Mouse (Mus musculus) ovary, postnatal 10 days (tissue): ENCODE data around the gene Ackr1.
A peak's percentile ranks its signal among the peaks of the same experiment; 100 is the strongest.
"Not testable (repeated sequence)": the region's sequence is repeated elsewhere in the genome, so short reads cannot be mapped to it uniquely, and the experiment has no call there.

Experiments
- DNase-seq: peaks from one replicate; pipeline ENCODE4 v3.0.0; 2022; ENCODE audit warnings: low spot score

Gene Ackr1

GRCm38 (mm10) chr1:173349192-173349591 is 15.6 kb upstream of the Ackr1 start:
- no peak for DNase-seq

GRCm38 (mm10) chr1:173348527-173348926 is 15.0 kb upstream of the Ackr1 start:
- no peak for DNase-seq

DNA sequence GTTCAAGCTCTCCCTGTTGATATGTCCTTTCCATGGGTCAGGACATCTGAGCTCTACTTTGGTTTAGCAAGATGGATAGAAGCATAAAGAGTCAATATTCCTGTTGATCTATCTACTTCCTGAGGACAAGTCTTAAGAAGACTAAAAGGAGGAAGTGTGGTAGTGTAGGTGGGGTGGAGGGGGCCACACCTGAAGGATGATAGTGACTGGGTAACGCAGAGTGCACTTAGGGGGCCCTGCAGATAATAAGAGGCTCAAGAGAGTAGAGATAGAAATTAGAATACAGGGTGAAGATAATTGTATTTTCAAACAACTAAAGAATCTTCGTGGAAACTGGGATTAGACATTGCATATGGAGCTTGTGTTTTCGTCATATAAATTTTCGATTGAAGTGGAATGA is 11.6 kb upstream of the Ackr1 start:
- no peak for DNase-seq

GRCm38 (mm10) chr1:173343934-173344333 is 10.4 kb upstream of the Ackr1 start:
- DNase-seq: no peak

- no peak for DNase-seq
Observed at GRCm38 (mm10) chr1:173342425-173342824, 8.9 kb upstream of the Ackr1 start.

DNA sequence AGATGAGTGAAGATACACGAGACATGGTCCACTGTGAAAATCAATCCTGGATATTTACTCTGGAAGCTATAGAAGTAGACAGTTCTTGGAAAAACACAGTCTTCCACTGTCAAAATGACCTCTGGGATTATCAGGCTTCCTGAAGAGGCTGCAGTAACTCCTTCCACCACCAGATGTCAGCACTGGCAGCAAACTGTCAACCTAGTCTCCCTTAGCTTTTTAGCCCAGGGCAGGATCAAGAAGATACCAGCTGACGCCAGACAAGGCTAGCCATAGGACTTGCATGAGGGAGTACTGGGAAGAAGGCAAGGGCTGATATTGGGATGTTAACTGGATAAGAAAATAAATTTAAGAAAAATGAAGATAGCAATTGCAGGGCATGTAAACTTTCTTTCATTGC is 6.0 kb upstream of the Ackr1 start:
- peak; percentile 9 for DNase-seq

DNA sequence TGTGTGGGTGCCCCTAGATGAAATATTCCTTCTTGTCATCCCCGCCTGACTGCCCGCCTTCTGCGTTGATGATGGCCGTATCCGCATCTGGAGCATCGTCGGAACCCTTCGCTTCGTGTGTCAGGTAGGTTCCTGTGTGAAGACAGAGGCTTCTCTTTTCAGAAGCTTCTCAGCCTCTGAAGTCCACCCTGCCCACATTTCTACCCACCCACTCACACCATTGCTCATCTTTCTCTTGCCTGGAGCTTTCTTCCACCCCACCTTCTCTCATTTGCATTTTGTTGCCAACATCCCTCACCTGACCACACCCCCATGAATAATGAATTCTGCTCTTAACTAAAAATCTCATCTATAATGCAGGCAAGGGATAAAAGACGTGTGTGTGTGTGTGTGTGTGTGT is 3.5 kb upstream of the Ackr1 start:
- no peak for DNase-seq

DNA sequence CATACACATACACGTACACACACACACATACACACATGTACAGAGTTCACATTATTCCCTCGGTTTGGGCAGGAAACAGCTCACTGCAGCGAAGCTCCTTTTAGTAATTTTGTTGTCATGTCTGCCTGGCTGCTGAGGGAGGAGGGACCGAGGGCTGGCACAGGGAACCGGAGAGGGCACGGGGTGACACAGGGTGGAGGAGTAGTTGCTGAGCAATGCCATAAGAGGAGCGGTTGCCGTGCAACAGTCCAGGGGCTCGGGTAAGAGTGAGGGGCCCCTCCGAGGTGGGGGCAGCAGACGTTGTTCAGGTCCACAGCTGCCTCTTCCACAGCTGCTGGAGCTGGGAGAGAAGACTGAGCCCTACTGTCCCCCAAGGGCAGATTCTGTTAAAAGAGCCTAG is 2.4 kb upstream of the Ackr1 start:
- no peak for DNase-seq

- no peak for DNase-seq
Observed at GRCm38 (mm10) chr1:173332418-173332817, 1.1 kb downstream of the Ackr1 start.

DNA sequence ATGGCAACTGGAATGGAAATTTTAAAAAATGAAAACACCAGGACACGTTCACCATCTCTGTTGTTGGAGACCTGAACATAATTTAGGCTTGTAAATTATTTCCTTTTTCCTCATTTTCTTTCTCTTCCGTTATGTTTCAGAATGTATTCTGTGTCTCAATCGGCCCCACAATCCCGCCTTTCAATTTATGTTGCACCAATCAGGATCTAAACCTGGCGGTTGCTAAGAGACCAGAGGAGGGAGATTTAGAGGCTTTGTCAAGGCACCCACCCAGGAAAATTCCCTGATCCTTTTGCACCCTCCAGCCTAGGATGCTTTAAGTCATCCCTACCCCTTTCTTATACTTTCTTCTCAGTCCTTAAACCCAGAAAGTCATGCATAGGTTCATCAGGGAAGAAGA is 3.8 kb downstream of the Ackr1 start:
- DNase-seq: no peak

DNA sequence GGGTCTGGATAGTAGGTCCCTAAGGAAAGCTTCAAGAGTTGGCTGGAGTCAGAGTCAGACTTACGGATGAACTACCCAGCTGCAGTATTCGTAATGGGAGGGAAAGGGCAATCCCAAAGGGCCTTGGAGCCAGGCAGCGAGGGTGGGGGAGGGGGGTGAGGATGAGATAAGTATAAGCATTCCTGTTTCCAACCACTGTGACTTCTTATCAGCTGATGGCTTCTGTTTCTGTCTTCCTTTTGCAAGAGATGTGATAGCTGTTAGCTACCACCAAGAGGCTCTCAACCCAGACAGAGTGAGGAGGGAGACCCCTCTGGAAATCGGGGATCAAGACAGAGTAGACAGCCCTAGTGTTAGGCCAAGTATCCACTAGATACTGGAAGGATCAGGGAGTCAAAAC is 4.4 kb downstream of the Ackr1 start:
- DNase-seq: no peak

DNA sequence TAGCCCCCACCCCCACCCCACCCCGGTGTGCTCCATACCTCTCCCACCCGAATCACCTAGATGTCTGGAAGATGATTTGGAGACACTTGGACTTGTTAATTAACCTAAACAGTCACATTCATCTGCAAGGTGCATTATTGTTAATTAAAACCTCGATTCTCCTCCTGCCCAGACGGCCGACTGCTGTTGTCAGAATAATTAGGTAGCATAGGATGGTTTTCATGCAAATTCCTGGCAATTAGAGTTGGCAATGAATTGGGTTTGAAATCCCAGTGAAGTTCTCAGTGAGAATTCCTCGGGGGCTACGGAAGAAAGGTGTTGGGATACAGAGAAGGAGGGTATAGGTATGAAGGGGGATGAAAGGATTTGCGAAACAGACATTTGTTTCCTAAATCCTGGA is 5.1 kb downstream of the Ackr1 start:
- DNase-seq: no peak

DNA sequence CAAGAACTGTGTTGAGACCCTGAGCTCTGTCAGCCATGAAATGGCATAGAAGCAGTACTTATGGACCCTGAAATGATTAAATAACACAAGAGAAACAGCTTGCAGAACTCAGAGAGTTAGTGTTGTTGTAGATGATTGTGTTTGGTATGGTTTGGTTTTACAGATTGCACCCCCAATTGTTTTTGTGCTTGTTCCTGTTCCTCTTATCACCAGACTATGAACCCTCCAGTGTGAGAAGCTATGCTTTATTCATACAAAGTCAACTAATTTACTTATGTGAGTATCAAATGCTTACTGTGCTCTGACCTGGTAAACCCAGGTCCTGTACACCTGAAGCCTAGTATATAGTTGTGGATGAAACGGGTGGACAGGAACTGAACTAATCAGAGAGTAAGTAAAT is 7.0 kb downstream of the Ackr1 start:
- DNase-seq: no peak

- no peak for DNase-seq
Observed at GRCm38 (mm10) chr1:173325395-173325794, 8.2 kb downstream of the Ackr1 start.

GRCm38 (mm10) chr1:173324961-173325360 is 8.6 kb downstream of the Ackr1 start:
- DNase-seq: no peak

DNA sequence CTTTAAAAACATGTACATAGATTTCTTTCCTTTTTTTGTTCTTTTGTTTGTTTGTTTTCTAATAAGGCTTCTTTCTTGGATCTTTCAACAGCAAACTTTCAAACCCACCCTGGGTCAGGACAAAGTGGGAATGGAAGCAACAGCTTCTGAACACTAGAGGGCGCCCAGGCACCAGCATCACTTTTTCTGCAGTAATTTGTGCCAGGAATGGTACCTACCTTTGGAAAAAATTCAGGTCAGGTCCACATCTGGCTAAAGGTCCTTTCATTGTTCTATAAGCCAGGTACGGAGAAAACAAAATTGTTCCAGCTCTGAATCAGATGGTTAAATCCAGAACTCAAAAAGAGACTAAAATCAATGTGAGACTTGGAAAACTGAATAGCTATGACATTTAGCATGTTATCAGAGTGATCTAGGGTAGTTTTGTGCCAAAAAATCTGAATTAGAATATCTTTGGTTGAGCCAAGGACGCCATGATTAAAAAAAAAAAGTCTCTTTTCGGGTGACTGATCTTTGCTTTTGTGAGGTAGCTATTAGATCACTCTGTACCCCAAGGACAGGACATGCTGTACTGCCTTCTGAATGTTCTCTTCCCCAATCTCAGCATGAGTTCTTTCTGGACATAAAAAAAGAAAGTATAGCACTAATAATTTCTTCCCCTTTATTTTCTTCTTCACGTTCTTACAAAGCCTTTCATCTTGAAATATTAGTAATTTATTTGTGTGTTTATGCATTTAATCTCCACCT is 9.5 kb downstream of the Ackr1 start:
- DNase-seq: no peak

DNA sequence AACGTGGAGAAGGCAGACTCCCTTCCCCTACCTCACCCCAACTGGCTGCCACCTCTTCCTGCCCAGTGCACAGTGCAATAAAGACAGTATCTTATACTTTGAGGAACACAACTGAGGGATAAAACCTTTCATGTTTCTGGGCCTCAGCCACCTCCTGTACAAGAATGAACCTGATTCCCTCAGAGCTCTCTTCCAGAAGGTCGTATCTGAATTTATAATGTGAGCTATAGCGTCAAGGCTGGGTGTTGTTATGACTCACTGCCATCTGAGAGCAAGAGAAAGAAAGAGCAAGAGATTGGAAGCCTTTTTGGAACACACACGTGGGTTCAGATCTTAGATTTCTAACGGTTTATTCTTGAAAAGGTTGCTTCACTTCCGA is 11.3 kb downstream of the Ackr1 start:
- DNase-seq: no peak

DNA sequence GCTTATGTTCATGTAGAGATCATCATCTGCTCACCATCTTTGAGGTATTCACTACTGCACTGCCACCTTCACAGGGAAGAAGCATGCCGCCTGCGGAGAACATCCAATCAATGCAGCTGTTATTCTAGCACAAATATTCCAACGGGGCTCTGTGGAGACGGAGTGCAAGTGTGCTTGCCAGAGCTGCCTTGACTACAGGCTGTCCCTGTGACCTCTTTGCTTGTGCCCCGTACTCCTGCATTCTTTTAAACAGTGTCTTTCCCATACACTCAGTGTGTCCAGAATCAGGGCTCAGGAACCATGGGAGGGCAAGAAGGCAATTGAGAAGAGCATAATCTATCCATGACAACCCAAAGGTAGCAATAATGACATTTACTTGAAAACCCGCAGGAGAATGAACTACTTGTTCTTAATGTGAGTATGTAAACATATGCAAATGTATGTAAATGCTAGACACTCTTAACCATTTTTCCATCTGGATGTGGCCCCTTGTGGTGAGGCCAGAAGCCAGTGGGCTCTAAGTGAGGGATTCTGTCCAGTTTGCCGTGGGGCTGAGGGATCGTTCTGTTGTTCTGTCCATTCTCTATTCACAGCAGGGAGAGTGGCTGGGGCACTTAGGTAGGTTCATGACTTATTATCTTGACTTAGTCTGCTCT is 11.8 kb downstream of the Ackr1 start:
- DNase-seq: no peak

- no peak for DNase-seq
Observed at GRCm38 (mm10) chr1:173317925-173318477, 15.5 kb downstream of the Ackr1 start.

GRCm38 (mm10) chr1:173315725-173316124 is 17.8 kb downstream of the Ackr1 start:
- no peak for DNase-seq

- not testable (repeated sequence) for DNase-seq
Observed at GRCm38 (mm10) chr1:173313535-173314050, 20.0 kb downstream of the Ackr1 start.

DNA sequence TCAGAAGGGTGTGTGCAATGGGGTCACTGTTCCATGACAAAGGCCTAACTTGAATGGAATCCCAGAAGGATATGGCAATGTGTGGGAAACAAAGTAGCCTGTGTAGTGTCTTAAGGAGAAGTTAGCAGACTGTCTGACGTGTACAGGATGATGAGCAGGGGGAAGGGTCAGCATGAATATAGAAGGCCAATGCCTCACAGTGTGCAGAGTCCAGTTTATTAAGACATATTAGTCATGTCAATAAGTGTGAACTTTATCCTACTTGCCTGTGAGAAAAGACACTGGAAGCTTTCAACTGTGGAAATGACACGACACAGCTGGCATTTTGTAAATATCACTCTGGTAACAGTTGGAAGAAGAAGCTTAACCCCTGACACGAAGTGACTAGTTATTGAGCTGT is 30.8 kb downstream of the Ackr1 start:
- DNase-seq: not testable (repeated sequence)
